Mouse (Mus musculus) yolk sac, embryonic 10.5 days (tissue): ENCODE measurements around the gene Gm20441.

ENCODE experiments used
- DNase-seq: peaks from one replicate; pipeline ENCODE4 v3.0.0-alpha.2; 2017; ENCODE audit warnings: low spot score

Gm20441 gene

GRCm38 (mm10) chr10:75780769-75781578, at the start of gene Gm20441, which contains the start of gene Gstt3:
Gene Gm20441, minus strand, starts transcription at chr10:75780954.
Gene Gstt3, minus strand, starts transcription at chr10:75781414.
- peak; percentile 84 for DNase-seq

- DNase-seq = no peak
Observed at GRCm38 (mm10) chr10:75830275-75830670, 49.5 kb upstream of the Gm20441 start.

- no peak for DNase-seq
Observed at GRCm38 (mm10) chr10:75829529-75830274, 48.9 kb upstream of the Gm20441 start.

- no peak for DNase-seq
Observed at GRCm38 (mm10) chr10:75828500-75828931, 47.8 kb upstream of the Gm20441 start.

- DNase-seq = no peak
Observed at GRCm38 (mm10) chr10:75827668-75828360, 47.1 kb upstream of the Gm20441 start.

DNA sequence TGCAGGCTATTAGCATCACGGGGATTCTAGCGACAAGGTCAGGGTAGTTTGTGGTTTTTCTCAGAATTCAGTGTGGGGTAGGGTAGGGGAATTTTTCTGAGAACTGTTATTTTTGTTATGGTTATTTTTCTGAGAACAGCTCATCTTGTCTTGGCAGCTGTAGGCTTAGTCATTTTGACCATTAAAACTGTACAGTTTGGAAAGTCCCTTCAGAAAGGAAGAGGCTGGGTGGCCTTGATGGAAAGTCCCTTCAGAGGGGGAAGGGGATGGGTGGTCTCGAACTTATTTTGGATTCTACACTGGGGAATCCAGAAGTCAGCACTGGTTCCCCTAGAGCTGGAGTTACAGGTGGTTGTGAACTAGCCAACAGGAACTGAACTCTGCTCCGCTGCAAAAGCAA, 43.8 kb upstream of the Gm20441 start:
- no peak for DNase-seq

DNA sequence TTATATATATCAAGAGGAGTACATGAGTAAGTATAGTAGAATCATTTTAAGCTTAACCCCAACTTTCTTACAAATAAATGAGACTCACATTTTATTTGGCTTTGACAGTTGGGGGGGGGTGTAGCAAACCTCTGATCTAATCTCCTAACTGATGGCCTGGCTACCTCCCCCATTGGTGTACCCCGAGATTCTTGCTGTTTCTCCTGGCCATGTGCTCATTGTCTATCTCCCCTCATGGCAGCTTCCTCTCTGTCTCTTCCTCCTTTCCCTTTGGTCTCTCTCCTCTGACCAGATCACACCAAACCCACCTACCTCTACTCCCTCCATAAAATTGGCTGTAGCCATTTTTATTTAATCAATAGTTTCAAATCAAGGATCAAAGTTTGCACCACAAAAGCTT, 43.0 kb upstream of the Gm20441 start:
- DNase-seq = no peak

DNA sequence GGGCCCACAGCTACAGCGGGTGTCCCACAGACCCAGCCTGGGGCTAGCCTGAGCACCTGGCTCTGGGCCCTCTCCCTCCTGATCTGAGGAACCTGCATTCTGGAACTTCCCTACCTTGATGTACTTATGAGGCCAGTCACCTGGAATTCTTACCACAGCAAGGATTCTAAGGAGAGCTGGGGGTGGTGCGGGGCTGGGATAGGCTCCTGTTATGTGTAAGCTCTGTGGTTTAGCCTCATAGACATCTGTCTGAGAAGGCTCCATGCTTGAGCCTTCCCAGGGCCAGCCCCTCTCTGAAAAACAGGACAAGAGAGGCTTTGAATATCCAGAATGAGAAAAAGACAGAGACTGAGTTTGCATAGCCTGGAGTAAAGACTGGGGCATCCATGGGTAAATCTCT, 41.7 kb upstream of the Gm20441 start, which contains the start of gene Gstt4:
Gene Gstt4 (minus strand): TSS at position 101 of the 400 bp plus-strand sequence.
- no peak for DNase-seq

GRCm38 (mm10) chr10:75819882-75820281, 39.1 kb upstream of the Gm20441 start:
- no peak for DNase-seq

GRCm38 (mm10) chr10:75818641-75819040, 37.9 kb upstream of the Gm20441 start:
- DNase-seq = no peak

- no peak for DNase-seq
Observed at GRCm38 (mm10) chr10:75804217-75804616, 23.5 kb upstream of the Gm20441 start.

DNA sequence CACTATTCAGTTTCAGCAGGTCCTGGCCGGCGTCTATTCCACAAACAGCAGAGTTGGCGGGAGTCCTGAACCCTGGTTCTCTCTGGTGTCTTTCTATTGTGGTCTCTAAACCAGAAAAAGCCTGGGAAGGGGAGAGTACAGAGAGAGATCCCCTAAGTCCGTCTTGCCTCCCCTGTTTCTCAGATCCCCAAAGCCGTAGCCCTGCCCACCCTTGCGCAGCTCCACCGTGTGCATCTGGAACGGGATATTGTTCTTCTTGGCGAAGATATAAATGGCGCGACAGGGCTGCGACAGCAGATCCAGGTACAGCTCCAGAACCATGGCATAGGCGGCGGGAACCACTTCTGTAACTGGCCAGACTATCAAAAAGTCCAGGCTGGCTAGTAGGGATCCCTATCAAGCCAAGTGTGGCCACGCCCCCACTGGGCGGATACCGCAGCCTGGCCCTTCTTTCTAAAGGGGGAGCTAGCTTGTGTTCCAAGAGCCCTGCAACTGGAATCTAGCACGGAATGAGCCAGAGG, 17.5 kb upstream of the Gm20441 start, which contains the start of gene Gstt1:
Gene Gstt1 (minus strand): TSS at position 409 of the 521 bp plus-strand sequence.
- DNase-seq = peak; percentile 31

GRCm38 (mm10) chr10:75797619-75798175, 16.9 kb upstream of the Gm20441 start:
- DNase-seq = peak; percentile 49

GRCm38 (mm10) chr10:75796731-75797516, 16.2 kb upstream of the Gm20441 start:
- no peak for DNase-seq

DNA sequence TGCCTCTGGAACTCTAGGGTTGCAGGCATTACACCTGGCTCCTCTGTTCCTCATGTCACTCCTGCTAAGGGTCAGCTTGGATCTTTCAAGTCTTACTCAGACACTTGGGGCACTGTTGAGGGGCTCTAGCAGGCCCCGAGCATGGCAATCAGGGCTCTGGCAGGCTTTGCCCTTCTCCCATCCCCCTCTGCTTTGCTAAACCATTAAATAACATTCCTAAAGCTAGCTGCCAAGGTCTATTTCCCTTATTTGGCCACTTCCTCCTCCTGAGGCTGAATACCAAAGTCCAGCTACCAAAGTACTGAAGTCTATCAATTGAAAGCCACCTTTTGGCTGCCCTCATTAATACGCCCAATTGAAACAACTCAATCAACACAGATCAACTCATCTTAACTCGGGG, 14.1 kb upstream of the Gm20441 start:
- DNase-seq = peak; percentile 59

DNA sequence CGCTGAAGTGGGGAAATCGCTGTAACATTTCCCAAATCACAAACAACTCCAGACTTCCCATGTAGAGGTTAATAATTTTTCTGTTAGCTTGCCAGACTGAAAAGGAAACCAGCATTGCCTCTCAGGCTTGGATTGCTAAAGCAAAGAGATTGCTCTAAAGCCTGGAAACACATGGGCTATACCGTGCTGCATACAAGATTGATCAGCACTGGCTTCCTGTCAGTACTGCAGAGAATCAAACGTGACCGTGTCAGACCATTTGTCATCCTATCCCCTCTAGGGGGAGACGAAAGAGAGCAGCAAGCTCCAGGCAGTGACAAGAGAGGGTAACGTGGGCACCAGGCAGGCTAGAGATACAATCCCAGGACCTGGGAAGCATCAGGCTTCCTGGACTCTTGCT, 10.0 kb upstream of the Gm20441 start:
- peak; percentile 39 for DNase-seq

GRCm38 (mm10) chr10:75789841-75790240, 9.1 kb upstream of the Gm20441 start:
- peak; percentile 81 for DNase-seq

GRCm38 (mm10) chr10:75789081-75789735, 8.5 kb upstream of the Gm20441 start:
- peak; percentile 68 for DNase-seq

GRCm38 (mm10) chr10:75788277-75788676, 7.5 kb upstream of the Gm20441 start:
- DNase-seq = no peak

GRCm38 (mm10) chr10:75785442-75785841, 4.7 kb upstream of the Gm20441 start:
- DNase-seq = no peak
